Mouse (Mus musculus) kidney, embryonic 16.5 days (tissue): ENCODE results near the gene Rela. TPM values are rescaled to one million over a fixed set of nuclear protein-coding genes. Genes with fewer than 3 reads are reported as not detected.

Experiments used
- ATAC-seq: fragments of 200-750 bp; cut with Nextera tagmentation; 2 replicates; pipeline ENCODE4 v1.8.0; 2017; ENCODE audit warnings: moderate TSS enrichment; ENCODE audit not compliant: low FRiP score, low TSS enrichment
- H3K27ac ChIP-seq: fragments of 300-500 bp; sonication (generic); 2 replicates; pipeline ENCODE4 v1.5.1; 2014; ENCODE audit warnings: low read length
- H3K27me3 ChIP-seq: fragments of 300-500 bp; sonication (generic); 2 replicates; pipeline ENCODE4 v1.6.1; 2014; ENCODE audit warnings: low read length, control low read depth, mixed read lengths; ENCODE audit not compliant: insufficient read depth
- H3K36me3 ChIP-seq: fragments of 300-500 bp; sonication (generic); 2 replicates; pipeline ENCODE4 v1.6.1; 2014; ENCODE audit warnings: low read length, control low read depth, mixed read lengths; ENCODE audit not compliant: insufficient read depth
- H3K4me1 ChIP-seq: fragments of 300-500 bp; sonication (generic); 2 replicates; pipeline ENCODE4 v1.6.1; 2014; ENCODE audit warnings: low read length, control low read depth, mixed read lengths; ENCODE audit not compliant: insufficient read depth
- H3K4me2 ChIP-seq: fragments of 300-500 bp; sonication (generic); replicated peaks from 2 replicates; pipeline ENCODE4 v1.6.1; 2014; ENCODE audit warnings: low read depth, low read length
- H3K4me3 ChIP-seq: fragments of 300-500 bp; sonication (generic); 2 replicates; pipeline ENCODE4 v1.5.1; 2014; ENCODE audit warnings: mild to moderate bottlenecking, low read length
- H3K9ac ChIP-seq: fragments of 300-500 bp; sonication (generic); replicated peaks from 2 replicates; pipeline ENCODE4 v1.6.1; 2014; ENCODE audit warnings: low read length
- H3K9me3 ChIP-seq: fragments of 300-500 bp; sonication (generic); 2 replicates; pipeline ENCODE4 v1.6.1; 2016; ENCODE audit warnings: low read length, control low read depth
- WGBS: fragments of 180-500 bp; shearing (Covaris S2); extraction: QIAGEN DNeasy Blood & Tissue Kit; methylation state at CpG from one replicate; pipeline ENCODE4 v1.1.7; 2014; 5-methylcytosine and 5-hydroxymethylcytosine counted together
- polyA plus RNA-seq: library from polyadenylated mRNA; unstranded; fragments of >200 nt; fragmentation: Nextera tagmentation; extraction: Ambion mirVana; gene quantifications from 2 replicates; pipeline ENCODE4 v1.2.1, GENCODE M21; 2015

Gene Rela
- polyA plus RNA-seq, 1 experiment from 2014 or later: 56.9 TPM

GRCm38 (mm10) chr19:5608707-5609106, 28.6 kb upstream of the Rela start:
- H3K9ac ChIP-seq: peak overlapping the region; percentile 85
- ATAC-seq: no peak
- peak overlapping the region; percentile 65; the same call in 1 of the 2 replicates for H3K4me3 ChIP-seq
- H3K27ac ChIP-seq: no peak overlapping the region
- no peaks in the 10 kb centered on the region for H3K9me3 ChIP-seq
- H3K4me1 ChIP-seq: peaks cover 14% of the 10 kb centered on the region
- peak overlapping the region; percentile 65 for H3K4me2 ChIP-seq
- H3K36me3 ChIP-seq: peaks cover 49% of the 10 kb centered on the region
- WGBS: 93% methylated on average over 13 of the region's 13 CpGs
- H3K27me3 ChIP-seq: no peaks in the 10 kb centered on the region

- H3K4me1 ChIP-seq: peaks cover 14% of the 10 kb centered on the region
- H3K27me3 ChIP-seq: no peaks in the 10 kb centered on the region
- peaks cover 45% of the 10 kb centered on the region for H3K36me3 ChIP-seq
- H3K9ac ChIP-seq: peak overlapping the region; percentile 85
- H3K27ac ChIP-seq: peak overlapping the region; percentile 98
- H3K9me3 ChIP-seq: no peaks in the 10 kb centered on the region
- H3K4me3 ChIP-seq: peak overlapping the region; percentile 65
- WGBS: 56% methylated on average over 10 of the region's 10 CpGs
- no peak for ATAC-seq
- H3K4me2 ChIP-seq: peak overlapping the region; percentile 65
Measured at GRCm38 (mm10) chr19:5609171-5609546, 28.1 kb upstream of the Rela start.

- WGBS: under 1% methylated on average over 55 of the region's 55 CpGs
- Histone ChIP-seq H3K27me3 (no peaks in the 10 kb centered on the region), H3K4me2 (peak within 1 kb of the TSS; percentile 65), H3K4me1 (peaks cover 14% of the 10 kb centered on the region), H3K4me3 (peak within 1 kb of the TSS; percentile 65), H3K9me3 (no peaks in the 10 kb centered on the region), H3K9ac (peak within 1 kb of the TSS; percentile 85), H3K27ac (peak within 1 kb of the TSS; percentile 98), H3K36me3 (peaks cover 38% of the 10 kb centered on the region)
- ATAC-seq: peak; percentile 93
Measured at GRCm38 (mm10) chr19:5609547-5610404, 27.5 kb upstream of the Rela start, which contains the start of gene Kat5. Gene Kat5 (minus strand): TSS chr19:5610237.

- no peak overlapping the region for H3K4me2 ChIP-seq
- ATAC-seq: no peak
- H3K4me1 ChIP-seq: peaks cover 14% of the 10 kb centered on the region
- no peaks in the 10 kb centered on the region for H3K9me3 ChIP-seq
- H3K9ac ChIP-seq: no peak overlapping the region
- no peak overlapping the region for H3K4me3 ChIP-seq
- no peaks in the 10 kb centered on the region for H3K27me3 ChIP-seq
- 88% methylated on average over 1 of the region's 1 CpGs for WGBS
- H3K36me3 ChIP-seq: peaks cover 16% of the 10 kb centered on the region
- H3K27ac ChIP-seq: no peak overlapping the region
Measured at GRCm38 (mm10) chr19:5611973-5612372, 25.3 kb upstream of the Rela start.

GRCm38 (mm10) chr19:5612762-5613411, 24.4 kb upstream of the Rela start:
- no peak overlapping the region for H3K4me2 ChIP-seq

GRCm38 (mm10) chr19:5614953-5615352, 22.3 kb upstream of the Rela start:
- H3K36me3 ChIP-seq: no peaks in the 10 kb centered on the region
- peaks cover 5% of the 10 kb centered on the region; the same call in 1 of the 2 replicates for H3K4me1 ChIP-seq
- no peak for ATAC-seq
- no peak overlapping the region for H3K4me2 ChIP-seq
- 60% methylated on average over 2 of the region's 2 CpGs for WGBS
- no peak overlapping the region for H3K27ac ChIP-seq
- H3K9ac ChIP-seq: no peak overlapping the region
- H3K9me3 ChIP-seq: no peaks in the 10 kb centered on the region
- H3K4me3 ChIP-seq: no peak overlapping the region
- no peaks in the 10 kb centered on the region for H3K27me3 ChIP-seq

More at GRCm38 (mm10) chr19:5612762-5613411, 24.4 kb upstream of the Rela start:
- ATAC-seq: no peak
- 77% methylated on average over 3 of the region's 3 CpGs for WGBS
- H3K4me3 ChIP-seq: no peak overlapping the region
- no peaks in the 10 kb centered on the region for H3K27me3 ChIP-seq
- peaks cover 14% of the 10 kb centered on the region for H3K4me1 ChIP-seq
- no peak overlapping the region for H3K9ac ChIP-seq
- no peak overlapping the region for H3K27ac ChIP-seq
- H3K9me3 ChIP-seq: no peaks in the 10 kb centered on the region
- peaks cover 7% of the 10 kb centered on the region for H3K36me3 ChIP-seq

- Histone ChIP-seq H3K9ac (no peak overlapping the region), H3K36me3 (no peaks in the 10 kb centered on the region), H3K4me2 (no peak overlapping the region), H3K27ac (no peak overlapping the region), H3K27me3 (no peaks in the 10 kb centered on the region), H3K4me1 (no peaks in the 10 kb centered on the region), H3K4me3 (no peak overlapping the region), H3K9me3 (no peaks in the 10 kb centered on the region)
- WGBS: 87% methylated on average over 4 of the region's 4 CpGs
- ATAC-seq: no peak
Measured at GRCm38 (mm10) chr19:5620007-5620406, 17.3 kb upstream of the Rela start.

- no peak overlapping the region for H3K9ac ChIP-seq
- no peaks in the 10 kb centered on the region for H3K27me3 ChIP-seq
- WGBS: 70% methylated on average over 5 of the region's 5 CpGs
- no peak overlapping the region for H3K27ac ChIP-seq
- ATAC-seq: no peak
- H3K4me1 ChIP-seq: no peaks in the 10 kb centered on the region
- no peaks in the 10 kb centered on the region for H3K36me3 ChIP-seq
- H3K4me3 ChIP-seq: no peak overlapping the region
- no peak overlapping the region for H3K4me2 ChIP-seq
- no peaks in the 10 kb centered on the region for H3K9me3 ChIP-seq
Measured at GRCm38 (mm10) chr19:5621884-5622283, 15.4 kb upstream of the Rela start.

GRCm38 (mm10) chr19:5625311-5625710, 12.0 kb upstream of the Rela start:
- H3K4me3 ChIP-seq: no peak overlapping the region
- no peaks in the 10 kb centered on the region for H3K36me3 ChIP-seq
- 81% methylated on average over 8 of the region's 8 CpGs for WGBS
- no peak for ATAC-seq
- no peak overlapping the region for H3K4me2 ChIP-seq
- H3K9me3 ChIP-seq: no peaks in the 10 kb centered on the region
- no peak overlapping the region for H3K9ac ChIP-seq
- no peaks in the 10 kb centered on the region for H3K4me1 ChIP-seq
- no peaks in the 10 kb centered on the region for H3K27me3 ChIP-seq
- no peak overlapping the region for H3K27ac ChIP-seq

GRCm38 (mm10) chr19:5629907-5630306, 7.4 kb upstream of the Rela start:
- Histone ChIP-seq H3K27ac (no peak overlapping the region), H3K27me3 (no peaks in the 10 kb centered on the region), H3K4me2 (no peak overlapping the region), H3K9me3 (no peaks in the 10 kb centered on the region), H3K9ac (no peak overlapping the region), H3K36me3 (no peaks in the 10 kb centered on the region), H3K4me1 (no peaks in the 10 kb centered on the region), H3K4me3 (no peak overlapping the region)
- no peak for ATAC-seq
